Mouse (Mus musculus): Measurements from ENCODE around the gene Nfix. TPM values are rescaled to one million over a fixed set of nuclear protein-coding genes. Genes with fewer than 3 reads are reported as not detected.
A peak's percentile ranks its signal among the peaks of the same experiment; 100 is the strongest.
"Not testable (repeated sequence)": the region's sequence is repeated elsewhere in the genome, so short reads cannot be mapped to it uniquely, and the experiment has no call there.

The Nfix gene
- total RNA-seq, 2 experiments from 2014 or later: 276 to 280 TPM

GRCm38 (mm10) chr8:84698288-84698687 is 101.9 kb downstream of the Nfix start:
- DNase-seq: no peak
- intact Hi-C loops (cut with DNase I): loop anchor here (2.0 kb wide), 1 partner anchor 115 kb away; no protein-coding TSS in a partner anchor

- DNase-seq: peak in 1 of 2 experiments; percentile 71
- intact Hi-C loops (cut with DNase I): loop anchor here (2.0 kb wide), 1 partner anchor 115 kb away; no protein-coding TSS in a partner anchor
Measured at GRCm38 (mm10) chr8:84697166-84698130, 102.7 kb downstream of the Nfix start.

- intact Hi-C loops (cut with DNase I): no loop called here
Measured at GRCm38 (mm10) chr8:84695140-84695539, 105.0 kb downstream of the Nfix start.

GRCm38 (mm10) chr8:84693332-84693731 is 106.8 kb downstream of the Nfix start:
- intact Hi-C loops (cut with DNase I): no loop called here
- DNase-seq: no peak

More at GRCm38 (mm10) chr8:84695140-84695539, 105.0 kb downstream of the Nfix start:
- DNase-seq: no peak

GRCm38 (mm10) chr8:84689091-84689915 is 110.8 kb downstream of the Nfix start:
- intact Hi-C loops (cut with DNase I): no loop called here
- peak; percentile 84 to 91 for DNase-seq

- peak; percentile 89 to 92 for DNase-seq
- intact Hi-C loops (cut with DNase I): loop anchor here (2.0 kb wide), 1 partner anchor 21 kb away; no protein-coding TSS in a partner anchor
Measured at GRCm38 (mm10) chr8:84687705-84688100, 112.4 kb downstream of the Nfix start, which contains the start of gene Nacc1. TSS of gene Nacc1 (minus strand) at chr8:84687862.

- no peak for DNase-seq
- intact Hi-C loops (cut with DNase I): loop anchor here (2.0 kb wide), 1 partner anchor 20 kb away; no protein-coding TSS in a partner anchor
Measured at GRCm38 (mm10) chr8:84687003-84687704, 113.0 kb downstream of the Nfix start.

- no peak for DNase-seq
- intact Hi-C loops (cut with DNase I): loop anchor here (2.0 kb wide), 1 partner anchor 20 kb away; no protein-coding TSS in a partner anchor
Measured at GRCm38 (mm10) chr8:84686191-84687002, 113.7 kb downstream of the Nfix start, which contains the start of gene Trmt1. TSS of gene Trmt1 (plus strand) at chr8:84686307.

GRCm38 (mm10) chr8:84684537-84684936 is 115.6 kb downstream of the Nfix start:
- intact Hi-C loops (cut with DNase I): no loop called here
- no peak for DNase-seq

- intact Hi-C loops (cut with DNase I): no loop called here
- DNase-seq: no peak
Measured at GRCm38 (mm10) chr8:84682257-84682656, 117.9 kb downstream of the Nfix start.

- DNase-seq: no peak
- intact Hi-C loops (cut with DNase I): no loop called here
Measured at GRCm38 (mm10) chr8:84681476-84681875, 118.7 kb downstream of the Nfix start.

GRCm38 (mm10) chr8:84677305-84677704 is 122.8 kb downstream of the Nfix start:
- intact Hi-C loops (cut with DNase I): no loop called here
- DNase-seq: no peak

- intact Hi-C loops (cut with DNase I); DNase-seq: not testable (repeated sequence)
Measured at GRCm38 (mm10) chr8:84670295-84671006, 129.7 kb downstream of the Nfix start.

- intact Hi-C loops (cut with DNase I): no loop called here
- no peak for DNase-seq
Measured at GRCm38 (mm10) chr8:84668731-84669485, 131.2 kb downstream of the Nfix start.

- DNase-seq: no peak
Measured at GRCm38 (mm10) chr8:84668081-84668480, 132.1 kb downstream of the Nfix start.

GRCm38 (mm10) chr8:84665385-84665893 is 134.7 kb downstream of the Nfix start:
- no peak for DNase-seq
- intact Hi-C loops (cut with DNase I): no loop called here

More at GRCm38 (mm10) chr8:84668081-84668480, 132.1 kb downstream of the Nfix start:
- intact Hi-C loops (cut with DNase I): no loop called here

All from heart, postnatal 14 days (tissue).